In the genomic region with DNA sequence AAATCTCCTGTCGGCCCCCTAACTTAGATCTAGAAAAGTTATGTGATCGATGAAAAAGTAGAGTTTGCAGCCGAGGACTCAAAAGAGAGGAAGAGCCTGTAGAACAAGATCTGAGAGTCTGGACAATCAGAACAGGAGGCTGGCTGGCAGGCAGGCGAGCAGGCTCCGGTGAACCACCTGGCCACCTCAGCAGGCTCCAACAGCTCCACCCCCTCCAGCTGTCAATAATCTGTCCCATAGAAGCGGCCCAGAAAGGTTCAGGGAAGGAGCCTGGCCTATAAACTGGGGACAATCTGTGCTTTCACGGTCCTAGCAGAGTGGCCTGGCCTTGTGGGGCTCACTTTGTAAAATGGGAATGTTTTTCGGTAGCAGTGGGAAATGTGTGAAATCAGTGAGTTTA, we compare ENCODE assay signal across 27 mouse cellular contexts.
DNase-seq lines count a peak whose midpoint lies in the region; ATAC-seq lines count a peak whose summit lies in the region.
"Had no signal": no experiment of that assay in that cellular context is flagged by ENCODE, and none has a peak within 500 bp of the region (broad histone marks: within the 10 kb centered on the region; RNA-seq: fewer than 3 reads in every experiment).

No protein-coding gene starts in this region.

- ATAC-seq in forebrain, embryonic 15.5 days (replicated peaks) = no peak
- ATAC-seq in forebrain, embryonic 16.5 days = no peak
- ATAC-seq: forebrain, postnatal 0 days; hindbrain, embryonic 16.5 days; intestine, embryonic 15.5 days had no signal

- no peaks in the 10 kb centered on the region for H3K27me3 ChIP-seq in forebrain, embryonic 15.5 days
- H3K27me3 ChIP-seq in forebrain, embryonic 16.5 days (replicated peaks; ENCODE audit: control insufficient read depth, insufficient read depth, low read length) = no peaks in the 10 kb centered on the region
- H3K27me3 ChIP-seq: intestine, embryonic 15.5 days; limb, embryonic 13.5 days; lung, embryonic 15.5 days; neural tube, embryonic 15.5 days; stomach, embryonic 15.5 days had no signal

- no peak overlapping the region for H3K9ac ChIP-seq in forebrain, embryonic 15.5 days (replicated peaks)
- H3K9ac ChIP-seq in forebrain, embryonic 16.5 days (replicated peaks; ENCODE audit: low read depth, low read length) = no peak overlapping the region
- H3K9ac ChIP-seq: forebrain, postnatal 0 days; intestine, embryonic 15.5 days; limb, embryonic 13.5 days; lung, embryonic 15.5 days; neural tube, embryonic 15.5 days; stomach, embryonic 15.5 days had no signal

- H3K9me3 ChIP-seq in forebrain, embryonic 15.5 days = no peaks in the 10 kb centered on the region
- H3K9me3 ChIP-seq in forebrain, embryonic 16.5 days (ENCODE audit: control insufficient read depth, low read length) = no peaks in the 10 kb centered on the region
- H3K9me3 ChIP-seq: intestine, embryonic 15.5 days; lung, embryonic 15.5 days; midbrain, embryonic 10.5 days; neural tube, embryonic 15.5 days; stomach, embryonic 15.5 days had no signal

- H3K36me3 ChIP-seq in forebrain, embryonic 15.5 days = no peaks in the 10 kb centered on the region
- H3K36me3 ChIP-seq in forebrain, embryonic 16.5 days (ENCODE audit: control insufficient read depth, insufficient read depth) = no peaks in the 10 kb centered on the region
- H3K36me3 ChIP-seq: G1E; hindbrain, embryonic 10.5 days; intestine, embryonic 15.5 days; limb, embryonic 13.5 days; lung, embryonic 15.5 days; midbrain, embryonic 10.5 days; stomach, embryonic 15.5 days had no signal

- H3K4me1 ChIP-seq in forebrain, embryonic 15.5 days = no peaks in the 10 kb centered on the region
- no peaks in the 10 kb centered on the region for H3K4me1 ChIP-seq in forebrain, embryonic 16.5 days (replicated peaks; ENCODE audit: control insufficient read depth, insufficient read depth, low read length)
- H3K4me1 ChIP-seq: hindbrain, embryonic 10.5 days; intestine, embryonic 15.5 days; limb, embryonic 13.5 days; lung, embryonic 15.5 days; midbrain, embryonic 10.5 days; neural tube, embryonic 15.5 days; stomach, embryonic 15.5 days had no signal

- 52% methylated on average over 8 of the region's 8 CpGs for WGBS in forebrain, embryonic 15.5 days
- WGBS in forebrain, embryonic 16.5 days = 59% methylated on average over 8 of the region's 8 CpGs

- H3K4me3 ChIP-seq in forebrain, embryonic 15.5 days = no peak overlapping the region
- H3K4me3 ChIP-seq in forebrain, embryonic 16.5 days (replicated peaks; ENCODE audit: low read length) = no peak overlapping the region
- H3K4me3 ChIP-seq: hindbrain, embryonic 10.5 days; intestine, embryonic 15.5 days; left cerebral cortex, adult 2 months; limb, embryonic 13.5 days; lung, embryonic 15.5 days; midbrain, embryonic 10.5 days; neural tube, embryonic 15.5 days; stomach, embryonic 15.5 days had no signal

- peak overlapping the region; percentile 40; the same call in 1 of the 2 replicates for H3K27ac ChIP-seq in forebrain, embryonic 15.5 days (replicated peaks)
- H3K27ac ChIP-seq in forebrain, embryonic 16.5 days (ENCODE audit: low read length) = no peak overlapping the region
- H3K27ac ChIP-seq: hindbrain, embryonic 10.5 days; intestine, embryonic 15.5 days; left cerebral cortex, adult 2 months; limb, embryonic 13.5 days; lung, embryonic 15.5 days; midbrain, embryonic 10.5 days; neural tube, embryonic 15.5 days; stomach, embryonic 15.5 days had no signal

- H3K4me2 ChIP-seq in forebrain, embryonic 15.5 days (replicated peaks) = no peak overlapping the region
- H3K4me2 ChIP-seq in forebrain, embryonic 16.5 days (ENCODE audit: low read length) = no peak overlapping the region
- H3K4me2 ChIP-seq: intestine, embryonic 15.5 days; limb, embryonic 13.5 days; liver, embryonic 11.5 days; lung, embryonic 15.5 days; neural tube, embryonic 15.5 days; stomach, embryonic 15.5 days had no signal

- DNase-seq in brain, adult 2 months (ENCODE audit: low read depth, low spot score) = peak; percentile 97
- peak; percentile 96 for DNase-seq in cerebellum, adult 11-12 months
- DNase-seq in cerebellum, adult 9-11 months = peak; percentile 97
- no peak for DNase-seq in adrenal gland, adult 18-20 months (ENCODE audit: low spot score in 2 of 2)
- no peak for DNase-seq in urinary bladder, postnatal 25 days (ENCODE audit: low spot score)
- DNase-seq in kidney, adult 8-10 months = no peak
- DNase-seq: adrenal gland, postnatal 25 days; forebrain, postnatal 0 days; gastrocnemius, postnatal 10 days; heart, postnatal 14 days; kidney, adult 2 months; kidney, postnatal 10 days; right cerebral cortex, postnatal 25 days; thymus, postnatal 25 days had no signal

Comparison
In these comparisons a context has a peak if more than half of its experiments do, and no peak if none do; other contexts are left out.
1. DNase-seq: peak in brain, adult 2 months (single experiment), cerebellum, adult 11-12 months (single experiment) and cerebellum, adult 9-11 months (single experiment); none in adrenal gland, adult 18-20 months (0 of 2), urinary bladder, postnatal 25 days (single experiment) and kidney, adult 8-10 months (0 of 2).